Mouse (Mus musculus): Measurements from ENCODE around the gene Rnf183.

Rnf183 gene

DNA sequence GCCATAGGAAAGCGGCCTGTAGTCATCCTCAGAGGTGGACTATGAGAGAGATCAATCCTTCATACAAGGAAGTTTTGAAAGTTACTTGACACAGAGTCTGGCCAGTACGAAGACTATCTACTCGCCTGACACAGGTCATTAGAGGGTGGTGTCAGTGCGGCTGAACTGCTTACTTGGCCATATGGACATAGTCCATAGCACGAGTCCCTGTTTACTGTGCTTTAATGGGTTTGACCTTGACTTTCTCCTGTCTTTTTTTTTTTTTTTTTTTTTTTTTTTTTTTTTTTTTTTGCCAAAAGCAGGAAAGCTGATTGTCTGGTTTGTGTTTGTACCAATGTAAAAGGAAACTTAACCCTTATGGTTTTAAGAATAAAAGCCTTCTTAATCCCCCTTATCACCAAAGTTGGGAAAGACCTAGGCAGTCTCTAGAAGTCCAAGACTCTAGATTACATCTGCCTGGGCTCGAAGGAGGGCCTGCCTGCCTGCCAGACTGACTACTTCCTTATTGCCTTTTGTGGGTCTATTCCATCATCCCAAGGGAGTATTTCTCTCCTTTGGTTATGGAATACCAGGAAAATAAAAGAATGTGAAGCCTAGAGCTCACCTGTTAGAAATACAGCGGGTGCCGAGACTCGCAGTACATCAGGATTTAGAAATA is 55.2 kb downstream of the Rnf183 start:
- no peak for DNase-seq
